Mouse (Mus musculus): ENCODE results near the gene Gimap8.

DNA sequence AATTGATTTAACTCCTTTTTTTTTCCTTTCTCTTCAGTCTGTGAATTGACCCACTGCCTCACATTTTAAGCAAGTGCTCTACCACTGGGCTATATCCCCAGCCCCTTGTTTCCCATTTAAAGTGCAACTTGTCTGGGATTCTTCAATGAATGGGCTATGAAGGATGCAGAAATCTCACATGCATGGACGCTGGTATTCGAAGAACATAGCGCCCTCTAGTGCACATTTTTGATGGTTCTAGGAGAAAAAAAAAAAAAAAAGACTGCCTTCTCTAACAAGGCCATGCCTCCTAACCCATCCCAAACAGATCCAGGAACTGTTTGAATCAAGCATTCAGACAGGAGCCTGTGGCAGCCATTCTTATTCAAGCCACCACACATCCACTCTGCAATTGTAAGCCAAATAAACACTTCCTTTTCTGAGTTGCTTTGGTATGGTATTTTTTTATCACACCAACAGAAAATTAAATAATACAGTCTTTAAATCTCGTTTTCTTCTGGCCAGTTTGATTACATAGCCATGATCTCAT lies 4.2 kb upstream of the Gimap8 start:
- TF ChIP-seq CTCF (IDR thresholded peaks at IDR 0.05; ENCODE audit: extremely low read depth, insufficient read depth, low read length) (peak; percentile 59; the same call in 1 of the 2 replicates), POLR2A (IDR thresholded peaks at IDR 0.05; ENCODE audit: extremely low read depth, insufficient read depth, low read length) (no peak)
